Mouse (Mus musculus): ENCODE measurements at regions not wholly inside any gene's neighbourhood (a gene's known extent, or its start where the extent isn't known, plus 50 kb on each side); places are given as distances from the start of the nearest gene placed in this dataset.

GRCm38 (mm10) chr1:105206216-105206615, 150.3 kb downstream of the Rnf152 start:
- DNase-seq = peak; percentile 28 to 52

- DNase-seq = no peak
Observed at GRCm38 (mm10) chr1:105199305-105199704, 157.2 kb downstream of the Rnf152 start.

GRCm38 (mm10) chr1:105191126-105191525, 165.4 kb downstream of the Rnf152 start:
- no peak for DNase-seq

GRCm38 (mm10) chr1:105188920-105189266, 167.6 kb downstream of the Rnf152 start:
- DNase-seq = no peak

GRCm38 (mm10) chr1:105188210-105188919, 168.1 kb downstream of the Rnf152 start:
- DNase-seq = no peak

GRCm38 (mm10) chr1:105184470-105184869, 172.0 kb downstream of the Rnf152 start:
- DNase-seq = no peak

GRCm38 (mm10) chr1:105179371-105179823, 177.1 kb downstream of the Rnf152 start:
- peak in 1 of 2 experiments; percentile 21 for DNase-seq

GRCm38 (mm10) chr1:105178773-105179172, 177.7 kb downstream of the Rnf152 start:
- DNase-seq = no peak

- no peak for DNase-seq
Observed at GRCm38 (mm10) chr1:105177938-105178337, 178.6 kb downstream of the Rnf152 start.

GRCm38 (mm10) chr1:105177015-105177762, 179.3 kb downstream of the Rnf152 start:
- DNase-seq = no peak

- no peak for DNase-seq
Observed at GRCm38 (mm10) chr1:105170979-105171378, 185.5 kb downstream of the Rnf152 start.

GRCm38 (mm10) chr1:105170114-105170506, 186.4 kb downstream of the Rnf152 start:
- no peak for DNase-seq

GRCm38 (mm10) chr1:105169455-105170113, 186.9 kb downstream of the Rnf152 start:
- DNase-seq = no peak

- no peak for DNase-seq
Observed at GRCm38 (mm10) chr1:105168808-105169207, 187.7 kb downstream of the Rnf152 start.

- no peak for DNase-seq
Observed at GRCm38 (mm10) chr1:105157459-105158124, 198.9 kb downstream of the Rnf152 start.

- no peak for DNase-seq
Observed at GRCm38 (mm10) chr1:105152175-105152828, 204.2 kb downstream of the Rnf152 start.

GRCm38 (mm10) chr1:105151466-105151846, 205.1 kb downstream of the Rnf152 start:
- no peak for DNase-seq

- no peak for DNase-seq
Observed at GRCm38 (mm10) chr1:105150624-105151465, 205.7 kb downstream of the Rnf152 start.

GRCm38 (mm10) chr1:105148792-105149191, 207.7 kb downstream of the Rnf152 start:
- no peak for DNase-seq

GRCm38 (mm10) chr1:105148048-105148447, 208.5 kb downstream of the Rnf152 start:
- DNase-seq = no peak

- DNase-seq = no peak
Observed at GRCm38 (mm10) chr1:105123936-105124335, 232.6 kb downstream of the Rnf152 start.

GRCm38 (mm10) chr1:105117888-105118287, 238.6 kb downstream of the Rnf152 start:
- DNase-seq = no peak
